Mouse (Mus musculus) midbrain, embryonic 16.5 days (tissue): ENCODE measurements around the gene Pfn5. TPM values are rescaled to one million over a fixed set of nuclear protein-coding genes. Genes with fewer than 3 reads are reported as not detected.
"Not testable (repeated sequence)": the region's sequence is repeated elsewhere in the genome, so short reads cannot be mapped to it uniquely, and the experiment has no call there.

Experiments
- ATAC-seq: fragments of 200-750 bp; cut with Nextera tagmentation; 2 replicates; pipeline ENCODE4 v1.8.0; 2017; ENCODE audit warnings: moderate TSS enrichment
- H3K27ac ChIP-seq: fragments of 300-500 bp; sonication (generic); 2 replicates; pipeline ENCODE4 v1.5.1; 2014; ENCODE audit warnings: mild to moderate bottlenecking, low read length, mixed read lengths
- H3K27me3 ChIP-seq: fragments of 300-500 bp; sonication (generic); 2 replicates; pipeline ENCODE4 v1.6.1; 2014; ENCODE audit warnings: low read depth, low read length, mixed read lengths; ENCODE audit not compliant: control insufficient read depth, insufficient read depth
- H3K36me3 ChIP-seq: fragments of 300-500 bp; sonication (generic); 2 replicates; pipeline ENCODE4 v1.6.1; 2014; ENCODE audit warnings: mild to moderate bottlenecking, low read length, moderate library complexity, mixed read lengths; ENCODE audit not compliant: control insufficient read depth, insufficient read depth
- H3K4me1 ChIP-seq: fragments of 300-500 bp; sonication (generic); 2 replicates; pipeline ENCODE4 v1.6.1; 2014; ENCODE audit warnings: mild to moderate bottlenecking, low read length, mixed read lengths; ENCODE audit not compliant: control insufficient read depth, insufficient read depth
- H3K4me2 ChIP-seq: fragments of 300-500 bp; sonication (generic); 2 replicates; pipeline ENCODE4 v1.6.1; 2014; ENCODE audit warnings: mild to moderate bottlenecking, low read length, mixed read lengths
- H3K4me3 ChIP-seq: fragments of 300-500 bp; sonication (generic); 2 replicates; pipeline ENCODE4 v1.5.1; 2014; ENCODE audit warnings: low read depth, mild to moderate bottlenecking, low read length, moderate library complexity, mixed read lengths
- H3K9ac ChIP-seq: fragments of 300-500 bp; sonication (generic); 2 replicates; pipeline ENCODE4 v1.6.1; 2014; ENCODE audit warnings: low read depth, low read length, mixed read lengths
- H3K9me3 ChIP-seq: fragments of 300-500 bp; sonication (generic); replicated peaks from 2 replicates; pipeline ENCODE4 v1.6.1; 2014; ENCODE audit warnings: mild to moderate bottlenecking, low read length, mixed read lengths; ENCODE audit not compliant: control insufficient read depth, poor library complexity, severe bottlenecking
- WGBS: fragments of 180-500 bp; shearing (Covaris S2); extraction: QIAGEN DNeasy Blood & Tissue Kit; methylation state at CpG from one replicate; pipeline ENCODE4 v1.1.7; 2014; 5-methylcytosine and 5-hydroxymethylcytosine counted together
- polyA plus RNA-seq: library from polyadenylated mRNA; unstranded; fragments of >200 nt; fragmentation: Nextera tagmentation; extraction: Ambion mirVana; gene quantifications from 2 replicates; pipeline ENCODE4 v1.2.1, GENCODE M21; 2015

The Pfn5 gene
- polyA plus RNA-seq, result not detected in 2 replicates

DNA sequence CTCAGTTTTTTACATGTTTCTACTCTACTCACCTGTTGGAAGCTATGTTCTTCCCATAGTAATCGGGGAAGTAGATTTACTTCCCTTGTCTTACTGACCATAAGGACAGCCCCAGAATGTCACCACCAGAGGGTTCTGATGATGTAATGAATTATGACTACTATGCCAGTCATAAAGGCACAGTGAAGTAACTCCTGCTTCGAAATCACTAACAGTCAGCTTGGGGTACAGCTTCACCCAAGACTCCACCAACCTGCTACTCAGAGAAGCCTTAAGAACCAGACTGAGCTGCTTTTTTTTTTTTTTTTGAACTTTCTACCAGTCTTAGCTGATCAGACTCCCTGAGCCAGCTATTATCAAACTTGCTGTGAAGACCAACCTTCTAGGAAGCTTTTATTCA is at the start of gene Pfn5, which contains the start of gene Asb12:
Pfn5 (plus strand) TSS at position 218 of the 400 bp plus-strand sequence.
Asb12 (minus strand) TSS at position 101 of the 400 bp plus-strand sequence.
- H3K4me1 ChIP-seq, result no peaks in the 10 kb centered on the region
- H3K9ac ChIP-seq, result no peak within 1 kb of the TSS
- no peaks in the 10 kb centered on the region for H3K9me3 ChIP-seq
- no peaks in the 10 kb centered on the region for H3K36me3 ChIP-seq
- WGBS, result 87% methylated on average over 2 of the region's 2 CpGs
- no peak within 1 kb of the TSS for H3K4me2 ChIP-seq
- no peaks in the 10 kb centered on the region for H3K27me3 ChIP-seq
- H3K27ac ChIP-seq, result no peak within 1 kb of the TSS
- H3K4me3 ChIP-seq, result no peak within 1 kb of the TSS
- ATAC-seq, result no peak

GRCm38 (mm10) chrX:95523883-95524282 is 34.0 kb upstream of the Pfn5 start:
- no peak overlapping the region for H3K27ac ChIP-seq
- no peak overlapping the region for H3K4me2 ChIP-seq
- no peaks in the 10 kb centered on the region for H3K27me3 ChIP-seq
- ATAC-seq, result no peak
- H3K9ac ChIP-seq, result no peak overlapping the region
- H3K4me1 ChIP-seq, result no peaks in the 10 kb centered on the region
- no peaks in the 10 kb centered on the region for H3K36me3 ChIP-seq
- H3K9me3 ChIP-seq, result no peaks in the 10 kb centered on the region
- H3K4me3 ChIP-seq, result no peak overlapping the region

DNA sequence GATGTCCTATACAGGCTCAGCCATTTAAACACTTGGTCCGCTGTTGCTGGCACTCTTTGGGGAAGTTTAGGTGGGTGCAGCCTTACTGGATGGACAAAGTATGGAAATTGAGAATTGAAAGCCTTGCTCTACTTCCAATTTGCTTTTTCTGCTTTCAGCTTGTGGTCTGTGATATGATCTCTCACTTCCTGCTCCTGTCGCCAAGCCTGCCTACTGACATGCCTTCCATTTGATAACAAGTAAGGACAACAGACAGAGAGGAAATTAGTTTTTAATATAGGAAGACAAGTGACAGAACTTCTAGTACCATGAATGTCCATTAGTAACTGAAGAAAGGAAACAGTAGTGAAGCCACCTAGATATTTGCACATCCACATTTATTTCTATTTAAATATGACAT is 32.7 kb upstream of the Pfn5 start:
- 87% methylated on average over 2 of the region's 2 CpGs for WGBS
- no peak overlapping the region for H3K27ac ChIP-seq
- ATAC-seq, result no peak
- H3K9me3 ChIP-seq, result no peaks in the 10 kb centered on the region
- no peaks in the 10 kb centered on the region for H3K27me3 ChIP-seq
- no peaks in the 10 kb centered on the region for H3K4me1 ChIP-seq
- no peak overlapping the region for H3K4me3 ChIP-seq
- H3K4me2 ChIP-seq, result no peak overlapping the region
- H3K36me3 ChIP-seq, result no peaks in the 10 kb centered on the region
- no peak overlapping the region for H3K9ac ChIP-seq

DNA sequence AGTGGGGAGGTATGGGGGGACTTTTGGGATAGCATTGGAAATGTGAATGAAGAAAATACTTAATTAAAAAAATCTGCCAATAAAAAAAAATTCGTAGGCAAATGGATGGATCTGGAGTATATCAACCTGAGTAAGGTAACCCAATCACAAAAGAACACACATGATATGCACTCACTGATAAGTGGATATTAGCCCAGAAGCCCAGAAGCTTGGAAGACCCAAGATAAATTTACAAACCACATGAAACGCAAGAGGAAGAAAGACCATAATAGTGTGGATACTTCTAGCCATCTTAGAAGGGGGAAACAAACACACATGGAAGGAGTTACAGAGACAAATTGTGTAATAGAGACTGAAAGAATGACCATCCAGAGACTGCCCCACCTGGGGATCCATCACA is 22.4 kb upstream of the Pfn5 start:
- not testable (repeated sequence) for H3K9ac ChIP-seq, H3K4me1 ChIP-seq, H3K4me2 ChIP-seq, H3K27me3 ChIP-seq, H3K9me3 ChIP-seq, H3K27ac ChIP-seq, H3K36me3 ChIP-seq, ATAC-seq, H3K4me3 ChIP-seq
- 93% methylated on average over 2 of the region's 2 CpGs for WGBS

- Histone ChIP-seq H3K27me3 (no peaks in the 10 kb centered on the region), H3K4me1 (no peaks in the 10 kb centered on the region), H3K9ac (no peak overlapping the region), H3K36me3 (no peaks in the 10 kb centered on the region), H3K9me3 (no peaks in the 10 kb centered on the region), H3K4me3 (no peak overlapping the region), H3K27ac (no peak overlapping the region), H3K4me2 (no peak overlapping the region)
- 83% methylated on average over 4 of the region's 4 CpGs for WGBS
- no peak for ATAC-seq
These were observed 3.6 kb upstream of the Pfn5 start for GRCm38 (mm10) chrX:95554321-95554720.

DNA sequence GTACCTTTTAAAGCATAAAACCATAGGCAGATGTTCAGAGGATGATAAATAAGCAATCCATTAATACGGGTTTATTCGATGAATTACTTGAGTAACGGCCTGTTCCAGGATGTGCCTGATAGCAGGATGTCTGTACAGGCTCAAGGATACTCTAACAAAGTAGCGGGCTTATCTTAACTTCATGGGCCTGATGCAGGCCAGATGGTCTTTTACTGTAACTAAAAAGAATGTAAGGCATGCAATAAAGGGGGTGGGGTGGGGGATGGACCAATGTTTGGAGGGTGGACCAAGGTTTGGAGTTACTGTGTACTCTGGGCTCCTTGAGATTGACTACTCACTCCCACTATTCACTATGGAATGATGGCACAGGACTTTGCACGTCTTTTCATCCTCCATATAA is 42.7 kb downstream of the Pfn5 start:
- ATAC-seq, result no peak
- Histone ChIP-seq H3K9ac (no peak overlapping the region), H3K27ac (no peak overlapping the region), H3K4me1 (no peaks in the 10 kb centered on the region), H3K4me3 (no peak overlapping the region), H3K9me3 (no peaks in the 10 kb centered on the region), H3K27me3 (no peaks in the 10 kb centered on the region), H3K4me2 (no peak overlapping the region), H3K36me3 (no peaks in the 10 kb centered on the region)
- WGBS, result 89% methylated on average over 5 of the region's 5 CpGs

Other genes starting within 250 kb of the Pfn5 start
- gene Amer1, start 113.2 kb upstream of the Pfn5 start, polyA plus RNA-seq, result 12.7 and 14.0 TPM in 2 replicates
- 0.16 and 0.24 TPM in 2 replicates for gene Asb12, start 117 bp upstream of the Pfn5 start, polyA plus RNA-seq
- gene Zc4h2, start 100.4 kb downstream of the Pfn5 start, polyA plus RNA-seq, result 78.9 and 83.6 TPM in 2 replicates
- 3.0 and 3.4 TPM in 2 replicates for gene Zc3h12b, start 153.6 kb downstream of the Pfn5 start, polyA plus RNA-seq